Mouse (Mus musculus) telencephalon, adult 2 months (tissue): ENCODE results near the gene Plvap.
"Not testable (repeated sequence)": the region's sequence is repeated elsewhere in the genome, so short reads cannot be mapped to it uniquely, and the experiment has no call there.

Experiments used
- DNase-seq: peaks from one replicate; pipeline ENCODE4 v3.0.0-alpha.2; 2011; ENCODE audit warnings: low read depth, low spot score

Gene Plvap

GRCm38 (mm10) chr8:71511644-71512043 is at the start of gene Plvap:
TSS of gene Plvap (minus strand) at chr8:71511752.
- no peak for DNase-seq

DNA sequence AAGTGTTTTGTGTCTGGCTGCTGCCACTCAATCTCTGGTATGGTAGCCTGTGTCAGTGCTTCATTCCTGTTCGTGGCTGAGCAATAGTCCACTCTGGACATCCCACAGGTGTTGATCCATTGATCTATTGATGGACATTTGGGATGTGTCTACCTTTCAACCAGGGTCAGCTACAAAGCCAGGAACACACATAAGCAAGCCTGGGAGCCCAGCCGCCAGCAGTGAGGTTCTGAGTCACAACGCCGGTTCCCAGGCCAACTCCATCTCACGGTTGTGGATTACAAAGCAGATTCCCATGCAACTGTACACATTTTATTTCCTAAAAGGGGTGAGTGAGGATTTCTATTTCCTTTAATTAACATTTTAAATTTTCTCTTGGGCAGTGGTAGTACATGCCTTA is 49.2 kb upstream of the Plvap start:
- DNase-seq = no peak

DNA sequence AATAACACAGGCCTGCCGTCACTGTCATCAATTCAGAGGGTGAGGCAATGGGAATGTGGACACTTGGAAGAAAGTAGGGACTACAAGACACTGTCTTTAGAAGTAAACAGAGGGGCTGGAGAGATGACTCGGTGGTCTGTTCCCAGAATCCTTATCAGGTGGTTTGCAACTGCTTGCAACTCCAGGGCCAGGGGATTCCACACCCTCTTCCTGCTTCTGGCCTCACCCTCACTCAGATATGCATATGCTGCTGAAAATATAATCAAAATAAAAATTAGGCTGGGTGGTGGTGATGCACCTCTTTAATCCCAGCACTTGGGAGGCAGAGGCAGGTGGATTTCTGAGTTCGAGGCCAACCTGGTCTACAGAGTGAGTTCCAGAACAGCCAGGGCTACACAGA is 48.5 kb upstream of the Plvap start:
- no peak for DNase-seq

- DNase-seq = no peak
Measured at GRCm38 (mm10) chr8:71558958-71559690, 47.6 kb upstream of the Plvap start.

DNA sequence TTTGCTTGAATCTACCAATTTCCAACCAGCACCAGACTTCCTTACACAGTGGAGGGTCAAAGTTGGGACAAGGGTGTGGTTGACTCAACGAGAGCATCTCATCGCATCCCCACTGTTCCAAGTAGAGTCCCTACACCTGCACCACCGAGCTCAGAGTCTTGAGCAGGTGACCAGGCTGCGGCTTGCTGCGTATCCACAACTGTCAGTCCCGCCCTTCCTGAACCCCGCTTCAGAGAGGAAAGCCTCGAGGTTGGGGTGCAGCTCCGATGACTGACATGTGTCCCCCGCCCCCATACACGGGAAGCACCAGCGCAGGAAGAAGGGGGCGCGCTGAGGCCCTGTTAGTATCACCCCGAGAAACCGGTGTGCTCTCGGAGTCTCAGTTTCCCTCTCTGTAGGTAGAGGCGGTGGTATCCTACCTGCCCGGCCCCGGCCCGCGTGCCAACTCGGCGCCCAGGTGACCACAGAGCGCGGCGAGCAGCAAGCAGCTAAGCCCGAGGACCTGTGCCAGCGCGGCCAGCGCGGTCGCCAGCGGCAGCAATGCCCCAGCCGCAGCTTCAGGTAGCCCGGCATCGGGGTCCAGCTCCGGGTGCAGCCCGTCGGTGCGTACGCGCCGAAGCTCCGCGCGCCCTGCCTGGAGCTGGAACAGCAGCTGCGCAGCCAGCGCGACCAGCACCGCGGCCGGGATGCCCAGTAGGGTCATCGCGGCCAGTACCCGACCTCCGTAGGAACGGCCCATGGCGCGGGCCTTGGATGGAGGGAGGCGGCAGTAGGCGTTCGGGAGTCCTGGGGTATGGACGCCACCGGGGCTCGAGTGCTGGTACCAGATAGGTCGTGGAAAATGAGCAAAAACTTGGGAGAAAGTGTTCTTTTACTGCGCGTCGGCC is 46.8 kb upstream of the Plvap start, which contains the start of gene Tmem221:
TSS of gene Tmem221 (minus strand) at position 801 of the 887 bp plus-strand sequence.
- DNase-seq = no peak

GRCm38 (mm10) chr8:71554644-71555043 is 43.1 kb upstream of the Plvap start:
- no peak for DNase-seq

GRCm38 (mm10) chr8:71554001-71554400 is 42.4 kb upstream of the Plvap start:
- DNase-seq = no peak

DNA sequence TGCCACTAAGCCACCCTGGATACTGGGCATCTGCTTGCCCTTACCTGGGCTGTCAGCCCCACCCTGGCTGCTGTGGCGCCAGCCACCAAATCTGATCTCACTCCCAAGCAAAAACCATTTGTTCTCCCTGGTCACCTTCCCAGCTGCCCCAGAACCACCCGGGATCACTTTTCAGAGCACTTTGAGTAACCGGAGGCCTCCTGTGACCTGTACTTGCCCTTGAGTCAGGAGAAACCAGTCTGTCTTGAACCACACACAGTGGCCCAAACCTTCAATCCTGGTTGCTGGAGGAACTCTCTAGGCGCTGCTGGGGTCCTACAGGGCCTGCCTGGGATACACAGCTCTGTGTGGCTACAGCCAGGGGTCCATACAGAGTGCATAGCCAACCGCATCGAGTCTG is 41.2 kb upstream of the Plvap start:
- DNase-seq = no peak

DNA sequence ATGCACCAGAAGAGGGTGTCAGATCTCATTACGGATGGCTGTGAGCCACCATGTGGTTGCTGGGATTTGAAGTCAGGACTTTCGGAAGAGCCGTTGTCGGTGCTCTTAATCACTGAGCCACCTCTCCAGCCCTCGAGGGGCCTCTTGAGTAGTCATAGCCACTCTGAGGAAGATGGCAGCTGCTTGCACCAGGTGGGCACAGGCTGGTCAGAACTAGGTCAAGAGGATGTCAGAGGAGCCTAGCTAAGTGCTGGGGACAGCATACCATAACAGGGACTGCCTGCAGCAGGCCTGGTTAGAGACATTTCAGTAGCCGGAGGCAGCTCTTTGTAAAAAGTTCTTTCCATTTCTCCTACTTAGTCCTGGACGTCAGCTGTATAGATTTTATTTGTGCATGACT is 39.2 kb upstream of the Plvap start:
- DNase-seq = no peak

GRCm38 (mm10) chr8:71547590-71547989 is 36.0 kb upstream of the Plvap start:
- DNase-seq = no peak

GRCm38 (mm10) chr8:71545053-71545452 is 33.5 kb upstream of the Plvap start:
- no peak for DNase-seq

DNA sequence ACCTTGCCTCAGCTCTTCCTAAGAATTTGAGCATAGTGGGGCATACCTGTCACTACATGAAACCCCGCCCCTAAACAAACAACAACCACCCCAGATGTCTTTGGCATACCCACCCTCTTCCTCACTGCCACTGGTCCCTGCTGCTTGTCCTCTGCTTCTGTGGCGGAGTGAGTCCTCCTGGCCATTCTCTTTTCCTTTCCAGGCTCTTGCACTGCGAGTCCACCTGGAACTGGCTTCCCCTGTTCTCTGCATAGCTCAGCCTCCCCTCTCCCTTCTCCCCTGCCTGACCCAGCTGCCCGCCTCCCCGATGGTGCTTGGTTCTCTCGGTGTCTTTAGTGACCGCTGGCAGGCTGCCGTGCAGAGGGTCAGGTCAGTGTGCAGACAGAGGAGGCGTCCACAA is 32.2 kb upstream of the Plvap start:
- no peak for DNase-seq

DNA sequence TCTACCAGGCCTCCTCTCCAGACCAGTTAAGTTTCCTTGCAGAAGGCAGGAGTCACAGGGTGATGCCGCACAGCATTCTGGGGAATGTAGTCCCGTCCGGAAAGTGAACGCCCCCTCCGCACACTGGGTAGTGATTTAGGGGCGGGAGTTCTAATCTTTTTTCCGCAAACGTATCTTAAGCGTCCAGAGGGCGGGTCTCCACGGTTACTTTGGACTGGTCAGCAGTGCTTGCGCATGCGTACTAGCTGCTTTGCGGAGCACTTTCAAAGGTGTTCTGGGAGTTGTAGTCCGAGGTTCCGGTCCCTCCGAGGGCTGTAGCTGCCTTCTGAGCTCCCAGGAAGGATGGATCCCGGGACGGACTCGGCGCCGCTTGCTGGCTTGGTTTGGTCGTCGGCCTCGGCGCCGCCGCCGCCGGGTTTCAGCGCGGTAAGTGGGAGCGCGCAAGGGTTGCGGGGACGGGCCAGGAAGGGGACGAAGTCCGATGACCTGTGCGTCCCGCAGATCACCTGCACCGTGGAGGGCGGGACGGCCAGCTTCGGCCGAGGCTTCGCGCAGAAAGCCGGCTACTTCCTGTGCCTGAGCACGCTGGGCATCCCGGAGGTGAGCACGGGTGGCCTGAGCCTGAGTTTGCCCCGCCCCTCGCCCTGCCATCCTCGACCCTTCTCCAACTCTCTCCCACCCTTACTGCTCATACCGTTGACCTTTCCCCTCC is 31.2 kb upstream of the Plvap start, which contains the start of gene Mvb12a:
TSS of gene Mvb12a (plus strand) at position 291 of the 712 bp plus-strand sequence.
- peak; percentile 100 for DNase-seq

- DNase-seq = peak; percentile 12
Measured at GRCm38 (mm10) chr8:71537028-71537867, 25.7 kb upstream of the Plvap start, which contains the start of gene Bst2. TSS of gene Bst2 (minus strand) at chr8:71537456.

DNA sequence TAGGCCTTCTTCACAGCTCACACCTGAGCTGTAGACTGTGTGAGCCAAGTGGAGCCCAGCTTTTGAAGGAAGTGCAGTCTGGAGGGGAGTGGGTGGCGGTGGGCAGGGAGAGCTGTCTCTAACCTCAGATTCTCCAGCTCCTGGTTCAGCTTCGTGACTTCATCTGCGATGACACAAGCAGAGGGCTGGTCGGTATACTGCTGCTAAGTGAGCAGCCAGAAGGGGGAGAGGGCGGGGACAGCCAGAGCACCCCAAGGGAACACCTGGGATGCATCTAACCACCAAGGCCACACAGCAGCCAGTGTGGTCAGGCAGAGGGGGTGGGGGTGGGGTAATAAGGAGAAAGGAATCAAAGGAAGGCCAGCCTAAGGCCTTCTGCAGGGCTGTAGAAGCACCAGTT is 24.1 kb upstream of the Plvap start:
- peak; percentile 17 for DNase-seq

DNA sequence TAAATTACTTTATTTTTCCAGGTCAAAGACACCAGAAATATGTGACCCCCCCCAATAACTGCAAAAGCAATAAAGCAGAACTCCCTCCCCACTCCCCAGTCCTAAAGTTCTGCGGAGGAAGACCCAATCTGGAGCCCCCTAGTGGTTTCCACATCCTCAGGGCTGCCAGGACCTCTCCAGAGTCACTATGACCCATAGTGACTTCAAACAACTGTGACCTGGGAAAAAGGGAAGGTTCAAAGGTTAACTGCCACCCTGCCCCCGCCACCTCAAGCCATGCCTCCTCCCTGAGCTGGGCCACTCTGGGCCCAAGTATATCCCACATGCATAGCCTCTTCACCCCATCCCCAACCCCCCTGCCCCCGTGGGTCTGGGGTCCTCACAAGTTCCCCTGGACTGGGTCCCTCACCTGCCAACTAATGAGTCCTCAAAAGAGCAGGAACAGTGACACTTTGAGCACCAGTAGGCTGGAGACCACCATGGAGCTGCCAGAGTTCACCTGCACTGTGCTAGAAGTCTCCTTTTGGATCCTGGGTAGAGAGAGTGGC is 22.8 kb upstream of the Plvap start:
- no peak for DNase-seq

- not testable (repeated sequence) for DNase-seq
Measured at GRCm38 (mm10) chr8:71530735-71531467, 19.3 kb upstream of the Plvap start.

DNA sequence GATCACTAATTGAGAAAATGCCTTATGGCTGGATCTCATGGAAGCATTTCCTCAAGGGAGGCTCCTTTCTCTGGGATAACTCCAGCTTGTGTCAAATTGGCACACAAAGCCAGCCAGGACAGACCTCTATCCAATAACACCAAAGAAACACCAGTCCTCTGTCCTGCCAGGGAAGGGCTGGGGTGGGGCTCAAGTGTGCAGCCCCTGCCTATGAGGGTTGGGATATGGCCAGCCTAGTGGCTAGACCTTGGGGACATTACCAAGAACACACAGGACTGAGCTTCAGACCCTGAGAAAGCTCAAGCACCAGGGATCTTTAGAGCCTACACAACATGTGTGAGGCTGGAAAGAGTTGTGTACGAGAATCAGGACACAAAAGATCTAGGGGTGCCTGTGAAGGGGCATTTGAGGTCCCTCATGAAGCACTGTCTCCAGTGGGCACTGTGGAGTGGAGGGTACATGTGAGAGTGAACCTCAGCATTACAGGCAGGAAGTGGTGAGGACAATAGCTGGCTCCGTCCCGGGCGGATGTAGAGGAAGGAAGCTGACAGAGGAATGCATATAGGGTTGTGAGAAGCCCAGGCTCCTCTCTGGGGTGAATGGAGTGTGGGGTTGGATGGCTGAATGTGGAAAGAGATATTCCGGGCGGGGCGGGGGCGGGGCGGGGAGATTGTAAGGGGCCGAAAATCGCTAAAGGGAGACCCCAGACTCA is 17.0 kb upstream of the Plvap start:
- DNase-seq = no peak

GRCm38 (mm10) chr8:71527162-71527870 is 15.8 kb upstream of the Plvap start:
- DNase-seq = no peak
